Mouse (Mus musculus) hindbrain, embryonic 14.5 days (tissue): ENCODE data around the gene Pdlim3. TPM values are rescaled to one million over a fixed set of nuclear protein-coding genes. Genes with fewer than 3 reads are reported as not detected.
A peak's percentile ranks its signal among the peaks of the same experiment; 100 is the strongest.

Experiments
- ATAC-seq: fragments of 200-750 bp; cut with Nextera tagmentation; 2 replicates; pipeline ENCODE4 v1.8.0; 2017; ENCODE audit warnings: moderate number of reproducible peaks, mild to moderate bottlenecking, moderate TSS enrichment, moderate library complexity; ENCODE audit not compliant: low FRiP score
- DNase-seq: peaks from one replicate; pipeline ENCODE4 v3.0.0-alpha.2; 2015; ENCODE audit warnings: low spot score
- H3K27ac ChIP-seq: fragments of 300-500 bp; sonication (generic); 2 replicates; pipeline ENCODE4 v1.5.1; 2014; ENCODE audit warnings: mild to moderate bottlenecking, moderate library complexity
- H3K27me3 ChIP-seq: fragments of 300-500 bp; sonication (generic); 2 replicates; pipeline ENCODE4 v1.6.1; 2014; ENCODE audit warnings: mild to moderate bottlenecking, low read length, mixed read lengths; ENCODE audit not compliant: control insufficient read depth, insufficient read depth
- H3K36me3 ChIP-seq: fragments of 300-500 bp; sonication (generic); replicated peaks from 2 replicates; pipeline ENCODE4 v1.6.1; 2014; ENCODE audit not compliant: control insufficient read depth, insufficient read depth
- H3K4me1 ChIP-seq: fragments of 300-500 bp; sonication (generic); replicated peaks from 2 replicates; pipeline ENCODE4 v1.6.1; 2014; ENCODE audit warnings: antibody characterized with exemption, low read length, mixed read lengths; ENCODE audit not compliant: control insufficient read depth, insufficient read depth
- H3K4me2 ChIP-seq: fragments of 300-500 bp; sonication (generic); replicated peaks from 2 replicates; pipeline ENCODE4 v1.6.1; 2014; ENCODE audit warnings: mild to moderate bottlenecking, moderate library complexity
- H3K4me3 ChIP-seq: fragments of 300-500 bp; sonication (generic); replicated peaks from 2 replicates; pipeline ENCODE4 v1.5.1; 2014; ENCODE audit warnings: mild to moderate bottlenecking, low read length
- H3K9ac ChIP-seq: fragments of 300-500 bp; sonication (generic); 2 replicates; pipeline ENCODE4 v1.6.1; 2014
- H3K9me3 ChIP-seq: fragments of 300-500 bp; sonication (generic); 2 replicates; pipeline ENCODE4 v1.6.1; 2016; ENCODE audit warnings: low read length; ENCODE audit not compliant: control insufficient read depth
- WGBS: fragments of 180-500 bp; shearing (Covaris S2); extraction: QIAGEN DNeasy Blood & Tissue Kit; methylation state at CpG from one replicate; pipeline ENCODE4 v1.1.7; 2014; 5-methylcytosine and 5-hydroxymethylcytosine counted together
- polyA plus RNA-seq: library from polyadenylated mRNA; unstranded; fragments of >200 nt; fragmentation: Nextera tagmentation; extraction: Ambion mirVana; gene quantifications from 2 replicates; pipeline ENCODE4 v1.2.1, GENCODE M21; 2014

The Pdlim3 gene
- polyA plus RNA-seq, 1 experiment from 2014 or later: 19.2 TPM

DNA sequence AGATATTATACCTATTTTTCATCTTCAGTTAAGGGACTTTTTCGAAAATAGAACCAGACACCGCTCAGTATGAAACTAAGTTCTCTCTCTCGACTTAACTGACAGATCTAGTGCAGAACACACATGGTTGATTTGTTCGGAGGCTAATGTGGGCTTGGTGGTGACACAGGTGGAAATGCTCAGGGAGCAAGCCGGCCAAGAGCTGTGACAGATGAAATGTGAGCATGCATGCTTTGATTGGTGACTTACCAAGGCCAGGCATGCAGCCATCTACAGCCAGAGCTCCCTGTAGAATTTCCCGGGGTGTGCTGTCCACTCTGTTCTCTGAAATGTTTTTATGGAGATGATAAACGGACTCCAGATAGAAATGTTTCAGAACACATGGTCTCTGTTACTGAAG lies 13.2 kb upstream of the Pdlim3 start:
- no peak for DNase-seq
- WGBS: 89% methylated on average over 7 of the region's 7 CpGs
- H3K27ac ChIP-seq: no peak overlapping the region

GRCm38 (mm10) chr8:45874945-45875626 lies 10.2 kb upstream of the Pdlim3 start:
- Histone ChIP-seq H3K36me3 (no peaks in the 10 kb centered on the region), H3K27me3 (no peaks in the 10 kb centered on the region), H3K4me2 (no peak overlapping the region), H3K9ac (no peak overlapping the region), H3K4me3 (no peak overlapping the region), H3K4me1 (peaks cover 9% of the 10 kb centered on the region), H3K27ac (peak overlapping the region; percentile 76), H3K9me3 (0 out of 2 replicates have a peak, but pooled peaks cover under 1% of the 10 kb centered on the region)
- DNase-seq (peak; percentile 73), ATAC-seq (peak; percentile 89)
- 16% methylated on average over 10 of the region's 10 CpGs for whole genome bisulfite sequencing

More for the DNA sequence above, 13.2 kb upstream of the Pdlim3 start:
- peaks cover 9% of the 10 kb centered on the region for H3K4me1 ChIP-seq
- no peaks in the 10 kb centered on the region for H3K36me3 ChIP-seq
- no peaks in the 10 kb centered on the region for H3K9me3 ChIP-seq
- no peak overlapping the region for H3K9ac ChIP-seq
- no peaks in the 10 kb centered on the region for H3K27me3 ChIP-seq
- no peak overlapping the region for H3K4me3 ChIP-seq
- no peak overlapping the region for H3K4me2 ChIP-seq
- no peak for ATAC-seq

DNA sequence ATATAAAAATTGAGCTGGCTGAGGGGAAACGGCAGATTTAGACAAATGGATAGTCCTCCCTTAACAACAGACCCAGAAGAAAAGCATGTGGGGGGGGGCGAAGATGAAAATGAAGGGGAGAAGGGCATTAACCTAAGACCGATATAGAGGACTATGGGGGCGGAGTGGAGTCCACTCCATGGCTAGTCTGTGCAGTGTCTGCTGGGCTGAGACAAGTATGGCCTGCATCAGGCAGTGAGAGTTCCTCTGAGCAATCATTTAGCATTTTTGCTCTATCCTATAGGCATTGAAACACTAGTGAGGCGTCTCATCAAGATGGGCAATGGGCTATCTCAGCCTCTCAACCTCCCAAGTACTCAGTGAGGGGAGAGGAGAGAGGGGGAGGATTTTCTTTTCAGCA lies 8.9 kb upstream of the Pdlim3 start:
- Histone ChIP-seq H3K4me1 (peaks cover 9% of the 10 kb centered on the region), H3K4me3 (no peak overlapping the region), H3K9me3 (0 out of 2 replicates have a peak, but pooled peaks cover 4% of the 10 kb centered on the region), H3K27ac (no peak overlapping the region), H3K9ac (no peak overlapping the region), H3K27me3 (no peaks in the 10 kb centered on the region), H3K36me3 (no peaks in the 10 kb centered on the region), H3K4me2 (no peak overlapping the region)
- ATAC-seq (no peak), DNase-seq (no peak)
- 62% methylated on average over 5 of the region's 5 CpGs for WGBS

GRCm38 (mm10) chr8:45877680-45878079 lies 7.6 kb upstream of the Pdlim3 start:
- WGBS: 94% methylated on average over 7 of the region's 7 CpGs
- no peak overlapping the region for H3K27ac ChIP-seq
- DNase-seq (no peak), ATAC-seq (no peak)
- H3K36me3 ChIP-seq: no peaks in the 10 kb centered on the region
- H3K27me3 ChIP-seq: no peaks in the 10 kb centered on the region
- no peak overlapping the region for H3K9ac ChIP-seq
- H3K4me2 ChIP-seq: no peak overlapping the region
- peaks cover 9% of the 10 kb centered on the region for H3K4me1 ChIP-seq
- H3K9me3 ChIP-seq: 0 out of 2 replicates have a peak, but pooled peaks cover 4% of the 10 kb centered on the region
- H3K4me3 ChIP-seq: no peak overlapping the region

- H3K27ac ChIP-seq: no peak overlapping the region
- no peak overlapping the region for H3K9ac ChIP-seq
- no peak overlapping the region for H3K4me2 ChIP-seq
- H3K27me3 ChIP-seq: peaks cover 16% of the 10 kb centered on the region; the same call in 1 of the 2 replicates
- ATAC-seq (no peak), DNase-seq (no peak)
- H3K4me3 ChIP-seq: no peak overlapping the region
- 93% methylated on average over 3 of the region's 3 CpGs for WGBS
- H3K36me3 ChIP-seq: no peaks in the 10 kb centered on the region
- H3K9me3 ChIP-seq: 0 out of 2 replicates have a peak, but pooled peaks cover 4% of the 10 kb centered on the region
- peaks cover 12% of the 10 kb centered on the region for H3K4me1 ChIP-seq
Observed at GRCm38 (mm10) chr8:45880457-45880856, 4.8 kb upstream of the Pdlim3 start.

DNA sequence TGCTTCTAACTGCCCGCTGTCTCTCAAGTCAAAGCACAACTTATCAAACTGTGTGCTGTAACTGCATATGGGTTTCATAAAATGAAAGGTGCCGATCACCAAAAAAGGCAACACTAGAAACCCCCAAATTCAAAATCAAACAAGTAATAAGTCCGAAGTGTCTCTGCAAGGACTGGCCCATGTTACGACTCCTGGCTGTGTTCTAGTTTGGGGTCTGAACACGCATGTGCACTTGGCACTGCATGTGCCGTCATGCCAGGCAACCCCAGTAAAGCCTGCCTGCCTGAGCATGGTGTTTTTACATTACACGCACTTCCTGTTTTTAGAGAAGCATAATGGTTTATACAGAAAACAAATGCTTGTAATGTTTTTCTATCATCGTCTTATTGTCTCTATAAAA lies 3.5 kb upstream of the Pdlim3 start:
- Histone ChIP-seq H3K27me3 (peaks cover 24% of the 10 kb centered on the region), H3K4me3 (no peak overlapping the region), H3K9me3 (0 out of 2 replicates have a peak, but pooled peaks cover 4% of the 10 kb centered on the region), H3K4me1 (0 out of 2 replicates have a peak, but pooled peaks cover 7% of the 10 kb centered on the region), H3K27ac (no peak overlapping the region), H3K9ac (no peak overlapping the region), H3K36me3 (no peaks in the 10 kb centered on the region), H3K4me2 (no peak overlapping the region)
- DNase-seq (no peak), ATAC-seq (no peak)
- 95% methylated on average over 8 of the region's 8 CpGs for WGBS

DNA sequence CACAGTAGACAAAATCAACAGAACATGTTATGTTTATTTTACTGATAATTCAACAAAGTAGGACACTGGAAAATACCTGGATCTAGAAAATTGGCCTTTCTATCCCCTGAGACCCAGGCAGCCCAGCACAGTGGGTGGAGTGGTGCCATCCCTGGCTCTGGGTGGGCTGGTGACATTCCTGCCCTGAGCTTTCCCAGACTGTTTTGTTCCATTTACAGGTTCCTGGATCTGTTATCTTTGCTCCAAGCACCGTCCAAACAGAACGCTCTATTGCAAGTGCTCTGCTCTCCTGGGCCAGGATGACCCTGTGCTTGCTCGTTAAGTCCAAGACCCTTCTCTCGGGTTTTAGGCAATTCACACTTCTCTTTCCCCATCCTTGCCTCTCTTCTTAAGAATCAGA lies 1.5 kb upstream of the Pdlim3 start:
- no peak overlapping the region for H3K4me2 ChIP-seq
- 0 out of 2 replicates have a peak, but pooled peaks cover 7% of the 10 kb centered on the region for H3K4me1 ChIP-seq
- H3K36me3 ChIP-seq: no peaks in the 10 kb centered on the region
- DNase-seq (no peak), ATAC-seq (no peak)
- H3K9ac ChIP-seq: no peak overlapping the region
- 0 out of 2 replicates have a peak, but pooled peaks cover 4% of the 10 kb centered on the region for H3K9me3 ChIP-seq
- H3K4me3 ChIP-seq: no peak overlapping the region
- no peak overlapping the region for H3K27ac ChIP-seq
- WGBS: 75% methylated on average over 4 of the region's 4 CpGs
- H3K27me3 ChIP-seq: peaks cover 24% of the 10 kb centered on the region

DNA sequence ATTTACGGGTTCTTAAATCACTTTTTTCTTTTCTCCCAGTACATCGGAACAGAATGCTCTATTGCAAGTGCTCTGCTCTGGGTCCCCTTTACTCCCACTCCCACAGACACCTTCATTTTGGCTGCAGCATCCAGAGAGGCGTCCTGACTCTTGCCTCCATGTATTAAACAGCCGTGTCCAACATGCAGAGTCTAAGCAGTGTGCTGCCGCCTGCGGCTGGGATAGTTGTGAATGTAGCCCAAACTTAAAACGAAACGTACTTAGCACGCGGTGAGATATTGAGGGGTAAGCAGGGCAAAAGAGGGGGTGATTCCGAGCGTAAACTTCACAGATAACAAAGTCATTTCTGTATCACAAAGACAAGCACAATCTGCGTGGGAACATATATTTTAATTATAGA lies 709 bp upstream of the Pdlim3 start:
- 10% methylated on average over 13 of the region's 13 CpGs for WGBS
- ATAC-seq (peak; percentile 42; the same call in 1 of the 2 replicates), DNase-seq (no peak)
- no peaks in the 10 kb centered on the region for H3K36me3 ChIP-seq
- peak overlapping the region; percentile 69 for H3K4me2 ChIP-seq
- peak overlapping the region; percentile 33 for H3K4me3 ChIP-seq
- 0 out of 2 replicates have a peak, but pooled peaks cover 4% of the 10 kb centered on the region for H3K9me3 ChIP-seq
- H3K9ac ChIP-seq: no peak overlapping the region
- H3K27ac ChIP-seq: no peak overlapping the region
- peaks cover 24% of the 10 kb centered on the region for H3K27me3 ChIP-seq
- 0 out of 2 replicates have a peak, but pooled peaks cover 7% of the 10 kb centered on the region for H3K4me1 ChIP-seq

DNA sequence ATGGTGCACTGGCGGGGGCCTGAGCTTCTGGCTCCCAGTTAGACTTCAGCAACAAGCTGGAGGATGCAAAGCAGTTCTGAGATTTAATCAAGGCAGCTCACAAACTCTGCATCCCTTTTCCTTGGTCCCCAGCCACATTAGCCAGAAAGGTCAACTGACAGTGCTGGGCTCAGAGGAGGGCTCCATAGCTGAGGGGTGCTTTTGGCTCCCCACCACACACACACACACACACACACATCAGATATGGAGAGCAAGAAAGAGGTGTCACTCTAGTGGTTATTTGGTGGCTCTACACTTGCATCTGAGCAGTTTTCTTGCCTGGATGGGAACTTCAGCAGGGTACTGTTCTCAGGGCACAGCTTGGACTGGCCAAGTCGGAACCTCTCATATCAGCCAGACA lies 514 bp downstream of the Pdlim3 start:
- H3K4me3 ChIP-seq: peak overlapping the region; percentile 33
- H3K27me3 ChIP-seq: peaks cover 24% of the 10 kb centered on the region
- no peak overlapping the region for H3K27ac ChIP-seq
- peak overlapping the region; percentile 69 for H3K4me2 ChIP-seq
- DNase-seq: no peak
- H3K36me3 ChIP-seq: no peaks in the 10 kb centered on the region
- 47% methylated on average over 2 of the region's 2 CpGs for WGBS
- ATAC-seq: peak; percentile 64; the same call in 1 of the 2 replicates
- H3K9me3 ChIP-seq: no peaks in the 10 kb centered on the region
- H3K9ac ChIP-seq: peak overlapping the region; percentile 39; the same call in 1 of the 2 replicates
- H3K4me1 ChIP-seq: 0 out of 2 replicates have a peak, but pooled peaks cover 7% of the 10 kb centered on the region
